Mouse (Mus musculus): ENCODE data around the gene D630003M21Rik. TPM values are rescaled to one million over a fixed set of nuclear protein-coding genes. Genes with fewer than 3 reads are reported as not detected.

D630003M21Rik gene
- polyA plus RNA-seq, 1 experiment from 2014 or later: 4.3 TPM

DNA sequence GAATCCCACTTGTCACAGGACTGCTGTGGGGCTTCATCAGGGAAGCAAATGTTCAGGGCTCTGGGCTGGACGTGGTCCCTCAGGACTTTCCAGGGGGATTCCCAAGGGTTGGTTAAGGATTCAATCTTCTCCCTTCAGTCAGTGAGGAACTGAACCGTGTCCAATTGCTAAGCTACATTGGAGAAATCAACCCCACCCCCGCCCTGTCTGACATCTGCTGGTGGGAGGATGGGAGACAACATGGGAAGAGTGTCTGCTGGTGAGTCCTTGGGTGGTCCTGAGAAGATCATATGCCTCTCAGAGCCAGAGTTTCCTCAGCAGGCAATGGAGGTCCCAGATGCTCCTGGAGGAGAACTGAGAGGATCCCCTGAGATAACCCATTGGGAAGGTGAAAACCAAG, 3.4 kb upstream of the D630003M21Rik start:
- Histone ChIP-seq H3K9me3 (no peaks in the 10 kb centered on the region), H3K27ac (replicated peaks) (no peak overlapping the region), H3K4me2 (replicated peaks) (no peak overlapping the region), H3K9ac (replicated peaks) (no peak overlapping the region), H3K4me3 (no peak overlapping the region), H3K27me3 (peaks cover 10% of the 10 kb centered on the region; the same call in 1 of the 2 replicates), H3K36me3 (no peaks in the 10 kb centered on the region), H3K4me1 (peaks cover 19% of the 10 kb centered on the region; the same call in 1 of the 2 replicates)
- 56% methylated on average over 3 of the region's 3 CpGs for WGBS
- no peak for ATAC-seq (ENCODE audit: low FRiP score, low read depth)

DNA sequence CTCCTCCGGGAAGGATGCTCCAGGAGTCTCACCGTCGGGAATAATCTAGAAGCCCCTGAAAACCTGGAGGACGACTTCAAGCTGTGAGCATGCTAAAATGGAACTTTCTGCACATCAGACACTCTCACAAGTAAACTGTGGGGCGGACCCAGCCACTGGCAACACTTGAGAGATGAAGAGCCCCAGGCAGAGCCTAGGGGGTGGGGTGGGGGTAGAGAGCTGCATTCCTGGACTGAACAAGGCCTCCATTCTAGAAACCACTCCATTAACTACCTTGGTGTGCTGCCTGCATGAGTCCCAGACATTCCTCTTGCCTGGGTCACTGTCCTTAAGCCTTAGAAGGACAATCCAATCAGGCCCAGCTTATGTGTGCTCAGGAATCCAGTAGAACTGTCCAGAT, 2.0 kb upstream of the D630003M21Rik start:
- no peak for ATAC-seq (ENCODE audit: low FRiP score, low read depth)

DNA sequence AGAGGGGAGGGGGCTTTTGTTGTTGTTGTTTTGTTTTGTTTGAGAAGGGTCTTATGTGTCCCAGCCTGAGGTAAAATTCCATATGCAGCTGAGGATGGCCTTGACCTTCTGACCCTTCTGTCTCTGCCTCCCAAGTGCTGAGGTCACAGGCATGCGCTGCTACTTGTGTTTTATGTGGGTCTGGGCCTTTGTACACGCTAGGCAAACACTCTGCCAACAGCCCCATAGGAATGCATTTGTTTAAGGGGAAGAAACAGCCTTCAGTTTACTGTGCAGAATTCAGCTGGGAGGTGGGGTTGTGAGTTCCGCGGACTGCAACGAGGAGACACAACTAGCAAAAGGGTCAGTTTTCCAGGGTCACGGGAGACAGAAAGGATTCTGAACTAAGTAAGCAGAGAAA, 1.6 kb upstream of the D630003M21Rik start:
- Histone ChIP-seq H3K4me1 (peaks cover 19% of the 10 kb centered on the region; the same call in 1 of the 2 replicates), H3K9me3 (no peaks in the 10 kb centered on the region), H3K27ac (replicated peaks) (no peak overlapping the region), H3K36me3 (no peaks in the 10 kb centered on the region), H3K4me3 (no peak overlapping the region), H3K27me3 (peaks cover 10% of the 10 kb centered on the region; the same call in 1 of the 2 replicates), H3K4me2 (replicated peaks) (no peak overlapping the region), H3K9ac (replicated peaks) (no peak overlapping the region)
- WGBS: 19% methylated on average over 6 of the region's 6 CpGs
- ATAC-seq (ENCODE audit: low FRiP score, low read depth): no peak

More for the DNA sequence above, 2.0 kb upstream of the D630003M21Rik start:
- Histone ChIP-seq H3K9ac (replicated peaks) (no peak overlapping the region), H3K27me3 (peaks cover 10% of the 10 kb centered on the region; the same call in 1 of the 2 replicates), H3K36me3 (no peaks in the 10 kb centered on the region), H3K9me3 (no peaks in the 10 kb centered on the region), H3K4me1 (peaks cover 19% of the 10 kb centered on the region; the same call in 1 of the 2 replicates), H3K4me2 (replicated peaks) (no peak overlapping the region), H3K27ac (replicated peaks) (no peak overlapping the region), H3K4me3 (no peak overlapping the region)
- WGBS: 18% methylated on average over 5 of the region's 5 CpGs

GRCm38 (mm10) chr2:158229503-158229892, 476 bp upstream of the D630003M21Rik start:
- H3K9me3 ChIP-seq: no peaks in the 10 kb centered on the region
- peaks cover 19% of the 10 kb centered on the region; the same call in 1 of the 2 replicates for H3K4me1 ChIP-seq
- peak overlapping the region; percentile 55 for H3K9ac ChIP-seq (replicated peaks)
- H3K4me3 ChIP-seq: peak overlapping the region; percentile 49
- peak overlapping the region; percentile 50 for H3K27ac ChIP-seq (replicated peaks)
- H3K36me3 ChIP-seq: no peaks in the 10 kb centered on the region
- peak; percentile 41 for ATAC-seq (ENCODE audit: low FRiP score, low read depth)
- H3K27me3 ChIP-seq: peaks cover 10% of the 10 kb centered on the region; the same call in 1 of the 2 replicates
- H3K4me2 ChIP-seq (replicated peaks): peak overlapping the region; percentile 90
- WGBS: 29% methylated on average over 7 of the region's 7 CpGs

GRCm38 (mm10) chr2:158225301-158225700, 3.7 kb downstream of the D630003M21Rik start:
- Histone ChIP-seq H3K4me1 (peaks cover 11% of the 10 kb centered on the region; the same call in 1 of the 2 replicates), H3K9ac (replicated peaks) (no peak overlapping the region), H3K4me2 (replicated peaks) (no peak overlapping the region), H3K36me3 (no peaks in the 10 kb centered on the region), H3K9me3 (no peaks in the 10 kb centered on the region), H3K27me3 (no peaks in the 10 kb centered on the region), H3K4me3 (no peak overlapping the region), H3K27ac (replicated peaks) (no peak overlapping the region)
- 74% methylated on average over 5 of the region's 5 CpGs for WGBS
- no peak for ATAC-seq (ENCODE audit: low FRiP score, low read depth)

- WGBS: 86% methylated on average over 3 of the region's 3 CpGs
- no peaks in the 10 kb centered on the region for H3K36me3 ChIP-seq
- ATAC-seq (ENCODE audit: low FRiP score, low read depth): no peak
- no peaks in the 10 kb centered on the region for H3K4me1 ChIP-seq
- H3K9me3 ChIP-seq: no peaks in the 10 kb centered on the region
- H3K4me3 ChIP-seq: no peak overlapping the region
- H3K9ac ChIP-seq (replicated peaks): no peak overlapping the region
- no peak overlapping the region for H3K4me2 ChIP-seq (replicated peaks)
- no peaks in the 10 kb centered on the region for H3K27me3 ChIP-seq
- H3K27ac ChIP-seq (replicated peaks): no peak overlapping the region
These were observed 5.5 kb downstream of the D630003M21Rik start for GRCm38 (mm10) chr2:158223497-158223896.

DNA sequence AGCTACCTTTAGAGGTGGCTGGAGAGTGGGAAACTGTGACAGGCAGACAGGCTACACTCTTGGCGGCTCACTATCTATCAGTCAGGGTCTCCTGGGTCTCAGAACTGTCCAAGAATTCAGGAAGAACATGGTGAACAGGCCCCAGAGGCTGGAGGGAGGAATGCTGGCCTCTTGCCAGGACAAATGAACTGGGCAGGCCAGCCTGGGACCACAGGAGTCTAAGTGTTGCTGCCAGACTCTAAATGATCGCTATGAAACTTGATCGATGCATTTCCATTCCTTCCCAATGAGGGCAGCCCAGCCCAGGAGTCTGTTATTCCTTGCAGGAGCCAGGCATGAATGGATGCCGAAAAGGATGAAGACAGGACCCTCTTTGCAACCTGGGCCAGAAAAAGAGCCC, 6.4 kb downstream of the D630003M21Rik start:
- Histone ChIP-seq H3K27me3 (no peaks in the 10 kb centered on the region), H3K4me1 (no peaks in the 10 kb centered on the region), H3K4me2 (replicated peaks) (no peak overlapping the region), H3K9me3 (no peaks in the 10 kb centered on the region), H3K36me3 (no peaks in the 10 kb centered on the region), H3K4me3 (no peak overlapping the region), H3K9ac (replicated peaks) (no peak overlapping the region), H3K27ac (replicated peaks) (no peak overlapping the region)
- ATAC-seq (ENCODE audit: low FRiP score, low read depth): no peak
- 75% methylated on average over 4 of the region's 4 CpGs for WGBS

- no peaks in the 10 kb centered on the region for H3K4me1 ChIP-seq
- no peaks in the 10 kb centered on the region for H3K36me3 ChIP-seq
- H3K4me3 ChIP-seq: no peak overlapping the region
- ATAC-seq (ENCODE audit: low FRiP score, low read depth): no peak
- H3K4me2 ChIP-seq (replicated peaks): no peak overlapping the region
- no peaks in the 10 kb centered on the region for H3K9me3 ChIP-seq
- no peak overlapping the region for H3K27ac ChIP-seq (replicated peaks)
- 93% methylated on average over 9 of the region's 9 CpGs for WGBS
- H3K9ac ChIP-seq (replicated peaks): no peak overlapping the region
- H3K27me3 ChIP-seq: no peaks in the 10 kb centered on the region
These were observed 7.5 kb downstream of the D630003M21Rik start for GRCm38 (mm10) chr2:158221446-158222084.

- Histone ChIP-seq H3K4me2 (replicated peaks) (no peak overlapping the region), H3K9me3 (no peaks in the 10 kb centered on the region), H3K36me3 (no peaks in the 10 kb centered on the region), H3K9ac (replicated peaks) (no peak overlapping the region), H3K4me1 (no peaks in the 10 kb centered on the region), H3K27ac (replicated peaks) (no peak overlapping the region), H3K4me3 (no peak overlapping the region), H3K27me3 (no peaks in the 10 kb centered on the region)
- WGBS: 85% methylated on average over 2 of the region's 2 CpGs
- ATAC-seq (ENCODE audit: low FRiP score, low read depth): no peak
These were observed 9.5 kb downstream of the D630003M21Rik start for GRCm38 (mm10) chr2:158219562-158219961.

DNA sequence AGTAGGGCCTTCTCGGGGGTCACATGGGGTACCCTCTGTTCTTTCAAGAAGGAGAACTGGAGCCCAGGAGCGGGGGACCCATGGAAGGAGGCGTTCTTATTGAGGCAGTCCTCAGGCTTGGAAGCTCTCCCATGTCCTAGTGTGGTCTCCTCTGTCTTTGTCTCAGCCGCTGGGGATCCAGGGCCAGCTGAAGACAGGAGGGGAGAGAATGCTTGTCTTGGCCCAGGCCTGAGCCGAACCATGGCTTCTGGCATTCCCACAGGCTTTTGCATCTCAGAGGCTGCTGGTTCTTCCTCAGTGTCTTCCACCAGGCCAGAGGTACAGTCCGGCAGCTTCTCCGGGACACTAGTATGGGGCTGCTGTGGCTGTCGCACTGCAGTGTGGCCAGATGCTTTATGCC, 12.5 kb downstream of the D630003M21Rik start:
- Histone ChIP-seq H3K36me3 (no peaks in the 10 kb centered on the region), H3K4me3 (no peak overlapping the region), H3K27me3 (0 out of 2 replicates have a peak, but pooled peaks cover 5% of the 10 kb centered on the region), H3K9me3 (no peaks in the 10 kb centered on the region), H3K9ac (replicated peaks) (no peak overlapping the region), H3K4me2 (replicated peaks) (no peak overlapping the region), H3K27ac (replicated peaks) (no peak overlapping the region), H3K4me1 (peaks cover 1% of the 10 kb centered on the region; the same call in 1 of the 2 replicates)
- WGBS: 91% methylated on average over 8 of the region's 8 CpGs
- ATAC-seq (ENCODE audit: low FRiP score, low read depth): no peak

GRCm38 (mm10) chr2:158215283-158216117, 13.5 kb downstream of the D630003M21Rik start:
- H3K9me3 ChIP-seq: no peaks in the 10 kb centered on the region

More at GRCm38 (mm10) chr2:158215283-158216117, 13.5 kb downstream of the D630003M21Rik start:
- H3K36me3 ChIP-seq: no peaks in the 10 kb centered on the region
- no peak overlapping the region for H3K4me3 ChIP-seq
- no peak overlapping the region for H3K27ac ChIP-seq (replicated peaks)
- 70% methylated on average over 9 of the region's 9 CpGs for WGBS
- H3K4me1 ChIP-seq: peaks cover 6% of the 10 kb centered on the region; the same call in 1 of the 2 replicates
- H3K4me2 ChIP-seq (replicated peaks): no peak overlapping the region
- 0 out of 2 replicates have a peak, but pooled peaks cover 5% of the 10 kb centered on the region for H3K27me3 ChIP-seq
- no peak for ATAC-seq (ENCODE audit: low FRiP score, low read depth)
- H3K9ac ChIP-seq (replicated peaks): no peak overlapping the region
